24 mouse cellular contexts compared by ENCODE assay signal in the genomic region with DNA sequence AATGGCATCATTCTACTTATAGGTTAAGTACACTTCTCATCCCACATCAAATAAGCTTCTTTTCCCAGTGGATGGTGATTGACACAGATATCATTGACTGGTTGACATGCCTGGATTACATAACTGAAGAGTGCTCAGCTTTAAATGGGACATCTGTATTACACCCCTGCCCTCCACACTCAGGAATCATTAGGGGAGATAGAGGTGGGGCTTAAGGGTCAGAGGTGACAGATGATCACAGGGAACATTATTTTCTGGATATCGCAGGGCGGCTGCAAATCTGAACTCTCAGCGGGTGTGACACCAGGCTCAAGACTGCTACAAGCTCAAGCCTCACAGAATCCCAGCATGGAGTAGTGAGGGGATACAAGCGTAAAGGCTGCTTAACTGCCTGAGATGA.
A peak's percentile ranks its signal among the peaks of the same experiment; 100 is the strongest.
DNase-seq lines count a peak whose midpoint lies in the region; ATAC-seq lines count a peak whose summit lies in the region.
"Had no signal": no experiment of that assay in that cellular context is flagged by ENCODE, and none has a peak within 500 bp of the region (broad histone marks: within the 10 kb centered on the region; RNA-seq: fewer than 3 reads in every experiment).

No protein-coding gene starts in this region.

- no peaks in the 10 kb centered on the region for H3K9me3 ChIP-seq in embryonic facial prominence, embryonic 11.5 days (replicated peaks; ENCODE audit: control insufficient read depth, low read length)
- H3K9me3 ChIP-seq in embryonic facial prominence, embryonic 10.5 days, result no peaks in the 10 kb centered on the region
- no peaks in the 10 kb centered on the region for H3K9me3 ChIP-seq in midbrain, embryonic 13.5 days
- H3K9me3 ChIP-seq: embryonic facial prominence, embryonic 15.5 days; G1E; heart, embryonic 10.5 days; kidney, embryonic 15.5 days; limb, embryonic 15.5 days; stomach, embryonic 15.5 days had no signal

- H3K9ac ChIP-seq in embryonic facial prominence, embryonic 11.5 days (replicated peaks; ENCODE audit: low read length), result no peak overlapping the region
- no peak overlapping the region for H3K9ac ChIP-seq in midbrain, embryonic 13.5 days (replicated peaks)
- H3K9ac ChIP-seq: embryonic facial prominence, embryonic 15.5 days; kidney, embryonic 15.5 days; limb, embryonic 15.5 days; liver, embryonic 14.5 days; stomach, embryonic 15.5 days had no signal

- no peak for DNase-seq in embryonic facial prominence, embryonic 11.5 days (ENCODE audit: low spot score)
- DNase-seq in embryonic facial prominence, embryonic 10.5 days (ENCODE audit: low spot score), result no peak
- peak; percentile 1 for DNase-seq in left cerebral cortex, postnatal 4 days
- DNase-seq in left cerebral cortex, postnatal 25 days (ENCODE audit: low spot score in 2 of 2), result no peak
- peak; percentile 7 for DNase-seq in embryo, embryonic 10.5 days (ENCODE audit: low spot score)
- DNase-seq in gastrocnemius, postnatal 10 days, result no peak
- no peak for DNase-seq in left cerebral cortex, adult 8-10 months (ENCODE audit: low spot score in 2 of 2)
- DNase-seq: adrenal gland, adult 2 months; cerebellum, adult 11-12 months; kidney, adult 11 months; kidney, postnatal 36 days; lung, postnatal 4 days; thymus, adult 18-20 months; thymus, postnatal 36 days had no signal

- no peaks in the 10 kb centered on the region for H3K27me3 ChIP-seq in embryonic facial prominence, embryonic 11.5 days (ENCODE audit: control insufficient read depth, insufficient read depth, low read length)
- H3K27me3 ChIP-seq in embryonic facial prominence, embryonic 10.5 days (replicated peaks; ENCODE audit: low read depth, poor library complexity, severe bottlenecking), result no peaks in the 10 kb centered on the region
- no peaks in the 10 kb centered on the region for H3K27me3 ChIP-seq in midbrain, embryonic 13.5 days
- H3K27me3 ChIP-seq: CH12.LX; embryonic facial prominence, embryonic 15.5 days; kidney, embryonic 15.5 days; limb, embryonic 15.5 days; Patski; stomach, embryonic 15.5 days had no signal

- 65% methylated on average over 4 of the region's 4 CpGs for WGBS in embryonic facial prominence, embryonic 11.5 days
- 80% methylated on average over 4 of the region's 4 CpGs for WGBS in embryonic facial prominence, embryonic 10.5 days
- 45% methylated on average over 4 of the region's 4 CpGs for WGBS in midbrain, embryonic 13.5 days

- intact Hi-C loops in left cerebral cortex, postnatal 4 days (cut with DNase I), result no loop called here
- intact Hi-C loops in left cerebral cortex, postnatal 25 days (cut with DNase I), result no loop called here

- H3K27ac ChIP-seq in embryonic facial prominence, embryonic 11.5 days (replicated peaks; ENCODE audit: low read depth, low read length), result no peak overlapping the region
- H3K27ac ChIP-seq in embryonic facial prominence, embryonic 10.5 days (replicated peaks), result no peak overlapping the region
- no peak overlapping the region for H3K27ac ChIP-seq in midbrain, embryonic 13.5 days
- H3K27ac ChIP-seq: embryonic facial prominence, embryonic 15.5 days; heart, embryonic 10.5 days; kidney, embryonic 15.5 days; limb, embryonic 15.5 days; liver, embryonic 14.5 days; stomach, embryonic 15.5 days had no signal

- no peak overlapping the region for H3K4me3 ChIP-seq in embryonic facial prominence, embryonic 11.5 days (ENCODE audit: low read depth, low read length)
- H3K4me3 ChIP-seq in embryonic facial prominence, embryonic 10.5 days, result no peak overlapping the region
- H3K4me3 ChIP-seq in midbrain, embryonic 13.5 days (replicated peaks), result no peak overlapping the region
- H3K4me3 ChIP-seq: embryonic facial prominence, embryonic 15.5 days; heart, embryonic 10.5 days; kidney, embryonic 15.5 days; limb, embryonic 15.5 days; stomach, embryonic 15.5 days had no signal

- no peaks in the 10 kb centered on the region for H3K4me1 ChIP-seq in embryonic facial prominence, embryonic 11.5 days (ENCODE audit: control insufficient read depth, insufficient read depth, low read length)
- H3K4me1 ChIP-seq in embryonic facial prominence, embryonic 10.5 days, result no peaks in the 10 kb centered on the region
- H3K4me1 ChIP-seq in midbrain, embryonic 13.5 days (replicated peaks), result no peaks in the 10 kb centered on the region
- H3K4me1 ChIP-seq: embryonic facial prominence, embryonic 15.5 days; heart, embryonic 10.5 days; kidney, embryonic 15.5 days; limb, embryonic 15.5 days; stomach, embryonic 15.5 days had no signal

- H3K4me2 ChIP-seq in embryonic facial prominence, embryonic 11.5 days (ENCODE audit: low read depth, low read length), result no peak overlapping the region
- no peak overlapping the region for H3K4me2 ChIP-seq in midbrain, embryonic 13.5 days (replicated peaks)
- H3K4me2 ChIP-seq: embryonic facial prominence, embryonic 15.5 days; kidney, embryonic 15.5 days; limb, embryonic 15.5 days; stomach, embryonic 15.5 days had no signal

- H3K36me3 ChIP-seq in embryonic facial prominence, embryonic 11.5 days (replicated peaks; ENCODE audit: control insufficient read depth, insufficient read depth, low read depth, low read length), result no peaks in the 10 kb centered on the region
- no peaks in the 10 kb centered on the region for H3K36me3 ChIP-seq in embryonic facial prominence, embryonic 10.5 days (replicated peaks)
- H3K36me3 ChIP-seq in midbrain, embryonic 13.5 days, result no peaks in the 10 kb centered on the region
- H3K36me3 ChIP-seq: embryonic facial prominence, embryonic 15.5 days; G1E; heart, embryonic 10.5 days; kidney, embryonic 15.5 days; limb, embryonic 15.5 days; stomach, embryonic 15.5 days had no signal

- ATAC-seq in embryonic facial prominence, embryonic 11.5 days (replicated peaks; ENCODE audit: insufficient number of reproducible peaks, low FRiP score, low TSS enrichment, low read depth), result 0 out of 2 replicates have a peak, but pooled peaks have one; percentile 44
- ATAC-seq in midbrain, embryonic 13.5 days, result 0 out of 2 replicates have a peak, but pooled peaks have one; percentile 45
- ATAC-seq: Patski had no signal

Comparison
In these comparisons a context has a peak if more than half of its experiments do, and no peak if none do; other contexts are left out.
1. DNase-seq: peak in left cerebral cortex, postnatal 4 days (single experiment) and embryo, embryonic 10.5 days (single experiment); none in embryonic facial prominence, embryonic 11.5 days (single experiment), embryonic facial prominence, embryonic 10.5 days (single experiment), left cerebral cortex, postnatal 25 days (0 of 2), gastrocnemius, postnatal 10 days (single experiment) and left cerebral cortex, adult 8-10 months (0 of 2).